Mouse (Mus musculus) urinary bladder, postnatal 0 days (tissue): ENCODE data around the gene Sema5b. TPM values are rescaled to one million over a fixed set of nuclear protein-coding genes. Genes with fewer than 3 reads are reported as not detected.

Experiments used
- polyA plus RNA-seq: library from polyadenylated mRNA; unstranded; fragments of >200 nt; fragmentation: Nextera tagmentation; extraction: Ambion mirVana; gene quantifications from 2 replicates; pipeline ENCODE4 v1.2.1, GENCODE M21; 2015

Gene Sema5b
- 0.43 and 0.80 TPM in 2 replicates for polyA plus RNA-seq

GRCm38 (mm10) chr16:35541117-35541641, at the start of gene Sema5b:
Sema5b (plus strand) TSS chr16:35541145.

Other genes starting within 250 kb of the Sema5b start
- gene Sec22a, start 177.2 kb upstream of the Sema5b start, polyA plus RNA-seq, result 38.9 and 42.4 TPM in 2 replicates
- gene Pdia5, start 50.3 kb upstream of the Sema5b start, polyA plus RNA-seq, result 20.2 and 23.2 TPM in 2 replicates
- gene Dirc2, start 228.2 kb downstream of the Sema5b start, polyA plus RNA-seq, result 12.6 and 13.2 TPM in 2 replicates
- gene Hspbap1, start 229.2 kb downstream of the Sema5b start, polyA plus RNA-seq, result 6.8 and 6.9 TPM in 2 replicates